Mouse (Mus musculus) urinary bladder, adult 18-20 months (tissue): ENCODE measurements around the gene Ntrk3.

Source experiments
- DNase-seq, 2 experiments: peaks; one replicate each; pipeline ENCODE4 v3.0.0; 2022; ENCODE audit warnings: low spot score in 2 of 2, mixed read lengths in 2 of 2

Ntrk3 gene

GRCm38 (mm10) chr7:78443373-78444036 is 294.3 kb downstream of the Ntrk3 start:
- no peak for DNase-seq

- no peak for DNase-seq
Measured at GRCm38 (mm10) chr7:78441706-78442105, 296.1 kb downstream of the Ntrk3 start.

GRCm38 (mm10) chr7:78440896-78441295 is 296.9 kb downstream of the Ntrk3 start:
- no peak for DNase-seq

GRCm38 (mm10) chr7:78440476-78440875 is 297.3 kb downstream of the Ntrk3 start:
- no peak for DNase-seq

- DNase-seq, result no peak
Measured at GRCm38 (mm10) chr7:78439361-78440120, 298.3 kb downstream of the Ntrk3 start.

GRCm38 (mm10) chr7:78433617-78434144 is 304.1 kb downstream of the Ntrk3 start:
- DNase-seq, result no peak

GRCm38 (mm10) chr7:78431611-78432010 is 306.2 kb downstream of the Ntrk3 start:
- no peak for DNase-seq

GRCm38 (mm10) chr7:78412172-78412571 is 325.6 kb downstream of the Ntrk3 start:
- no peak for DNase-seq

GRCm38 (mm10) chr7:78409970-78410369 is 327.8 kb downstream of the Ntrk3 start:
- DNase-seq, result no peak

GRCm38 (mm10) chr7:78406641-78407291 is 331.0 kb downstream of the Ntrk3 start:
- no peak for DNase-seq

- no peak for DNase-seq
Measured at GRCm38 (mm10) chr7:78404481-78404880, 333.3 kb downstream of the Ntrk3 start.

- DNase-seq, result no peak
Measured at GRCm38 (mm10) chr7:78402495-78402894, 335.3 kb downstream of the Ntrk3 start.

- no peak for DNase-seq
Measured at GRCm38 (mm10) chr7:78400219-78400618, 337.6 kb downstream of the Ntrk3 start.

GRCm38 (mm10) chr7:78398377-78398776 is 339.4 kb downstream of the Ntrk3 start:
- no peak for DNase-seq

- DNase-seq, result no peak
Measured at GRCm38 (mm10) chr7:78397215-78397614, 340.6 kb downstream of the Ntrk3 start.

- no peak for DNase-seq
Measured at GRCm38 (mm10) chr7:78390019-78390418, 347.8 kb downstream of the Ntrk3 start.

GRCm38 (mm10) chr7:78388101-78388500 is 349.7 kb downstream of the Ntrk3 start:
- no peak for DNase-seq

- DNase-seq, result no peak
Measured at GRCm38 (mm10) chr7:78385971-78386370, 351.8 kb downstream of the Ntrk3 start.

- no peak for DNase-seq
Measured at GRCm38 (mm10) chr7:78384111-78384510, 353.7 kb downstream of the Ntrk3 start.

GRCm38 (mm10) chr7:78382126-78382525 is 355.7 kb downstream of the Ntrk3 start:
- DNase-seq, result no peak

- DNase-seq, result no peak
Measured at GRCm38 (mm10) chr7:78379784-78380183, 358.0 kb downstream of the Ntrk3 start.

- no peak for DNase-seq
Measured at GRCm38 (mm10) chr7:78378306-78378705, 359.5 kb downstream of the Ntrk3 start.
